Mouse (Mus musculus) hematopoietic stem cell, adult 5-6 weeks (primary cell): ENCODE measurements around the gene Calr4. TPM values are rescaled to one million over a fixed set of nuclear protein-coding genes. Genes with fewer than 3 reads are reported as not detected.

ENCODE experiments used
- total RNA-seq: library from RNA; stranded (forward); fragments of 172-1452, 232-1000 nt; gene quantifications from 2 replicates; pipeline ENCODE4 v1.2.3, GENCODE M21; 2017

Calr4 gene
- total RNA-seq, 1 experiment from 2014 or later: not detected

Other genes starting within 250 kb of the Calr4 start
- gene Nrd1, start 233.8 kb upstream of the Calr4 start, total RNA-seq: 69.7 and 153 TPM in 2 replicates
- gene Osbpl9, start 32.2 kb upstream of the Calr4 start, total RNA-seq: 124 and 147 TPM in 2 replicates
- 38.1 and 44.1 TPM in 2 replicates for gene Eps15, start 45.8 kb downstream of the Calr4 start, total RNA-seq
- 1.4 and 1.5 TPM in 2 replicates for gene Ttc39a, start 172.1 kb downstream of the Calr4 start, total RNA-seq